8 mouse cellular contexts compared by ENCODE assay signal in the genomic region with DNA sequence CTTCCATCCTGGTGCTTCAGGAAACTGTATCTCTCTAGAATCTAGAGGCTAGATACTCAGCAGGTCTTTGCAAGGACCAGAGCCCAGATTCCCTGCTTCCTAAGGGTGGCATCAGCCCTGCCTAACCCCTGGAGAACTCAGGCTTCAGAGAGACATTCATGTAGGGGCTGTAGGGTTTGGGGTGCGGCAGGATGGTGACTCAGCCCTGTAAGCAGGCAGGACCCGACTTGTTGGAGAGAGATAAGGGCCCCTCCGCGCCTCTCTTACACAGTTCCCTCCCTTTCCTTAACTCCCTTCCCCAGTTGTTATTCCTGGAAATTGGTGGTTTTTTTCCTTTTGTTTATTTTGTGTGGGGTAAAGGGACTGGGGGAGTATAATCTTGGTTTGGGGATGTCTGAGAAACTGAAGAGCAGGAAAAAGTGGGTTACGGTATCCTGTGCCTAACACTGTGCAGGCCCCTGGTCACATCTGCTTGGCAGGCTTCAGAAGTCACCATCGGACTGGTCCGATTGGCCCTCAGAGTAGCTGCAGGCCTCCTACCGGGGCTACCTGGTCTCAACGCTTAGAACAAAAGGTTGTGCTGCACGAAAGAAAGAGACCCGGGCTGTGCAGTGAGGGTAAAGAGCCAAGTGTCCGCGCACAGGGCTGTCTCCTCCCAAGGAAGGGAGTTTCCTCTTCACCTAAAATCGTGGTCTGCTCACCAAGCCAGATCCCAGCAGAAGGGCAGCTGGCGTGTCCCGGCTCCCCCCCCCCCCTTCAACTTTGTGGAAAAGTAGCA. TPM values are rescaled to one million over a fixed set of nuclear protein-coding genes. Genes with fewer than 3 reads are reported as not detected.
A peak's percentile ranks its signal among the peaks of the same experiment; 100 is the strongest.
DNase-seq lines count a peak whose midpoint lies in the region; ATAC-seq and TF ChIP-seq lines count a peak whose summit lies in the region.

No protein-coding gene starts in this region.

- 12% methylated on average over 16 of the region's 16 CpGs for WGBS in lung, postnatal 0 days
- 10% methylated on average over 16 of the region's 16 CpGs for WGBS in forebrain, embryonic 13.5 days
- 1% methylated on average over 16 of the region's 16 CpGs for WGBS in liver, embryonic 14.5 days (ENCODE audit: insufficient replicate concordance)
- 8% methylated on average over 16 of the region's 16 CpGs for WGBS in stomach, embryonic 15.5 days
- WGBS in cerebellum, adult 2 months = 32% methylated on average over 16 of the region's 16 CpGs

- H3K9me3 ChIP-seq in lung, postnatal 0 days (ENCODE audit: low read length) = 0 out of 2 replicates have a peak, but pooled peaks cover 5% of the 10 kb centered on the region
- no peaks in the 10 kb centered on the region for H3K9me3 ChIP-seq in forebrain, embryonic 13.5 days (replicated peaks)
- no peaks in the 10 kb centered on the region; the same call in 1 of the 2 replicates for H3K9me3 ChIP-seq in liver, embryonic 14.5 days (ENCODE audit: control insufficient read depth, low read length)
- no peaks in the 10 kb centered on the region for H3K9me3 ChIP-seq in stomach, embryonic 15.5 days

- H3K4me3 ChIP-seq in lung, postnatal 0 days (ENCODE audit: low read depth, low read length) = peak overlapping the region; percentile 40
- peak overlapping the region; percentile 37 for H3K4me3 ChIP-seq in forebrain, embryonic 13.5 days
- peak overlapping the region; percentile 77 to 88 for H3K4me3 ChIP-seq in liver, embryonic 14.5 days (ENCODE audit: insufficient read depth in 1 of 2, low read depth in 2 of 2, low read length in 2 of 2)
- H3K4me3 ChIP-seq in stomach, embryonic 15.5 days (replicated peaks) = peak overlapping the region; percentile 38
- H3K4me3 ChIP-seq in cerebellum, adult 2 months (replicated peaks; ENCODE audit: insufficient read depth, low read depth, low read length) = no peak overlapping the region

- peak; percentile 18 for DNase-seq in lung, postnatal 0 days (ENCODE audit: low spot score)
- DNase-seq in lung, postnatal 14 days = no peak
- peak; percentile 84 to 89 (median 87) for DNase-seq in liver, embryonic 14.5 days (ENCODE audit: low read depth in 3 of 3, low spot score in 3 of 3)
- DNase-seq in cerebellum, adult 2 months = no peak
- no peak for DNase-seq in thymus, adult 18-20 months
- DNase-seq in gastrocnemius, adult 8-10 months (ENCODE audit: low spot score in 2 of 2) = no peak

- no peak overlapping the region for H3K9ac ChIP-seq in lung, postnatal 0 days (replicated peaks; ENCODE audit: low read depth)
- no peak overlapping the region for H3K9ac ChIP-seq in forebrain, embryonic 13.5 days
- peak overlapping the region; percentile 81 for H3K9ac ChIP-seq in liver, embryonic 14.5 days (replicated peaks)
- H3K9ac ChIP-seq in stomach, embryonic 15.5 days = 0 out of 2 replicates have a peak overlapping the region, but pooled peaks have one; percentile 19

- H3K36me3 ChIP-seq in lung, postnatal 0 days (ENCODE audit: insufficient read depth, low read length) = no peaks in the 10 kb centered on the region
- H3K36me3 ChIP-seq in forebrain, embryonic 13.5 days (ENCODE audit: poor library complexity, severe bottlenecking) = no peaks in the 10 kb centered on the region
- no peaks in the 10 kb centered on the region for H3K36me3 ChIP-seq in liver, embryonic 14.5 days (replicated peaks; ENCODE audit: control insufficient read depth, insufficient read depth, low read depth)
- no peaks in the 10 kb centered on the region for H3K36me3 ChIP-seq in stomach, embryonic 15.5 days

- H3K27me3 ChIP-seq in lung, postnatal 0 days (replicated peaks; ENCODE audit: insufficient read depth, low read length) = peaks cover 9% of the 10 kb centered on the region; the same call in 1 of the 2 replicates
- H3K27me3 ChIP-seq in forebrain, embryonic 13.5 days = peaks cover 72% of the 10 kb centered on the region
- peaks cover 4% of the 10 kb centered on the region for H3K27me3 ChIP-seq in liver, embryonic 14.5 days (ENCODE audit: control insufficient read depth, insufficient read depth, low read length)
- peaks cover 9% of the 10 kb centered on the region; the same call in 1 of the 2 replicates for H3K27me3 ChIP-seq in stomach, embryonic 15.5 days (replicated peaks)
- H3K27me3 ChIP-seq in cerebellum, adult 2 months (ENCODE audit: control insufficient read depth, insufficient read depth, low read length) = no peaks in the 10 kb centered on the region; the same call in 1 of the 2 replicates

- TF ChIP-seq POLR2A in cerebellum, adult 2 months (IDR thresholded peaks at IDR 0.05; ENCODE audit: borderline replicate concordance, insufficient read depth, low read length) = no peak

- TF ChIP-seq EP300 in lung, postnatal 0 days (IDR thresholded peaks at IDR 0.05) = no peak
- peak; percentile 91 for TF ChIP-seq EP300 in liver, embryonic 14.5 days (IDR thresholded peaks at IDR 0.05; ENCODE audit: low read depth)

- H3K4me2 ChIP-seq in lung, postnatal 0 days (replicated peaks; ENCODE audit: low read depth, low read length) = peak overlapping the region; percentile 61
- peak overlapping the region; percentile 63 for H3K4me2 ChIP-seq in forebrain, embryonic 13.5 days
- H3K4me2 ChIP-seq in liver, embryonic 14.5 days (ENCODE audit: low read depth) = peak overlapping the region; percentile 92
- peak overlapping the region; percentile 81 for H3K4me2 ChIP-seq in stomach, embryonic 15.5 days

- H3K27ac ChIP-seq in lung, postnatal 0 days (ENCODE audit: low read length) = no peak overlapping the region
- H3K27ac ChIP-seq in forebrain, embryonic 13.5 days = no peak overlapping the region
- H3K27ac ChIP-seq in liver, embryonic 14.5 days = peak overlapping the region; percentile 97
- H3K27ac ChIP-seq in stomach, embryonic 15.5 days = peak overlapping the region; percentile 74
- no peak overlapping the region for H3K27ac ChIP-seq in cerebellum, adult 2 months (ENCODE audit: insufficient read depth, low read length)

- TF ChIP-seq CTCF in lung, postnatal 0 days (IDR thresholded peaks at IDR 0.05) = no peak
- no peak for TF ChIP-seq CTCF in liver, embryonic 14.5 days (IDR thresholded peaks at IDR 0.05; ENCODE audit: low read depth)
- no peak for TF ChIP-seq CTCF in cerebellum, adult 2 months (IDR thresholded peaks at IDR 0.05; ENCODE audit: borderline replicate concordance, insufficient read depth, low read depth, low read length)

- H3K4me1 ChIP-seq in lung, postnatal 0 days (ENCODE audit: insufficient read depth, low read depth, low read length) = peaks cover 8% of the 10 kb centered on the region; the same call in 1 of the 2 replicates
- peaks cover 21% of the 10 kb centered on the region for H3K4me1 ChIP-seq in forebrain, embryonic 13.5 days
- peaks cover 57 to 61% of the 10 kb centered on the region in 2 experiments for H3K4me1 ChIP-seq in liver, embryonic 14.5 days (replicated peaks; ENCODE audit: control insufficient read depth in 2 of 2, insufficient read depth in 2 of 2, low read length in 1 of 2)
- peaks cover 14% of the 10 kb centered on the region for H3K4me1 ChIP-seq in stomach, embryonic 15.5 days
- H3K4me1 ChIP-seq in cerebellum, adult 2 months (ENCODE audit: control insufficient read depth, insufficient read depth, low read length) = no peaks in the 10 kb centered on the region

- ATAC-seq in lung, postnatal 0 days = peak; percentile 19; the same call in 1 of the 2 replicates
- no peak for ATAC-seq in forebrain, embryonic 13.5 days
- ATAC-seq in liver, embryonic 14.5 days (ENCODE audit: insufficient read depth) = peak; percentile 84
- peak; percentile 85 for ATAC-seq in stomach, embryonic 15.5 days (ENCODE audit: insufficient read depth, low FRiP score, low read depth)

RNA-seq across cellular contexts. Expression of a gene that starts 4.1 kb away (rescaled TPM):
- polyA plus RNA-seq in lung, postnatal 0 days (2015; fragmentation: Nextera tagmentation; extraction: Ambion mirVana) = 2.6 and 2.8 TPM in 2 replicates
- 0.97 and 0.98 TPM in 2 replicates for polyA plus RNA-seq in forebrain, embryonic 13.5 days (2015; fragmentation: Nextera tagmentation; extraction: Ambion mirVana)
- 18.7 and 21.5 TPM in 2 replicates for polyA plus RNA-seq in liver, embryonic 14.5 days (2012; rRNA removed)
- polyA plus RNA-seq in liver, embryonic 14.5 days (2014; fragmentation: Nextera tagmentation; extraction: Ambion mirVana) = 51.0 and 51.5 TPM in 2 replicates
- 24.5 and 25.3 TPM in 2 replicates for polyA plus RNA-seq in stomach, embryonic 15.5 days (2015; fragmentation: Nextera tagmentation; extraction: Ambion mirVana)
- 0.80 and 0.92 TPM in 2 replicates for polyA plus RNA-seq in cerebellum, adult 2 months (2012; rRNA removed)
- total RNA-seq in gastrocnemius, adult 8-10 months (2022) = not detected

RNA-seq across cellular contexts. Expression of a gene that starts 49.3 kb away (rescaled TPM):
- 77.7 and 85.6 TPM in 2 replicates for polyA plus RNA-seq in lung, postnatal 0 days (2015; fragmentation: Nextera tagmentation; extraction: Ambion mirVana)
- polyA plus RNA-seq in forebrain, embryonic 13.5 days (2015; fragmentation: Nextera tagmentation; extraction: Ambion mirVana) = 188 and 203 TPM in 2 replicates
- 16.5 and 49.6 TPM in 2 replicates for polyA plus RNA-seq in liver, embryonic 14.5 days (2012; rRNA removed)
- polyA plus RNA-seq in liver, embryonic 14.5 days (2014; fragmentation: Nextera tagmentation; extraction: Ambion mirVana) = 184 and 198 TPM in 2 replicates
- polyA plus RNA-seq in stomach, embryonic 15.5 days (2015; fragmentation: Nextera tagmentation; extraction: Ambion mirVana) = 202 and 224 TPM in 2 replicates
- 29.1 and 33.2 TPM in 2 replicates for polyA plus RNA-seq in cerebellum, adult 2 months (2012; rRNA removed)
- 10 to 100 TPM; 36.4 to 44.5 (median 39.9) TPM for total RNA-seq in gastrocnemius, adult 8-10 months (2022)

RNA-seq across cellular contexts. Expression of a gene that starts 49.4 kb away (rescaled TPM):
- polyA plus RNA-seq in lung, postnatal 0 days (2015; fragmentation: Nextera tagmentation; extraction: Ambion mirVana) = 64.0 and 64.4 TPM in 2 replicates
- 107 and 111 TPM in 2 replicates for polyA plus RNA-seq in forebrain, embryonic 13.5 days (2015; fragmentation: Nextera tagmentation; extraction: Ambion mirVana)
- 9.7 and 15.2 TPM in 2 replicates for polyA plus RNA-seq in liver, embryonic 14.5 days (2012; rRNA removed)
- polyA plus RNA-seq in liver, embryonic 14.5 days (2014; fragmentation: Nextera tagmentation; extraction: Ambion mirVana) = 29.6 and 34.4 TPM in 2 replicates
- polyA plus RNA-seq in stomach, embryonic 15.5 days (2015; fragmentation: Nextera tagmentation; extraction: Ambion mirVana) = 59.3 and 60.5 TPM in 2 replicates
- 144 and 162 TPM in 2 replicates for polyA plus RNA-seq in cerebellum, adult 2 months (2012; rRNA removed)
- 10 to 100 TPM; 62.2 to 64.5 (median 63.4) TPM for total RNA-seq in gastrocnemius, adult 8-10 months (2022)

Comparison
In these comparisons a context has a peak if more than half of its experiments do, and no peak if none do; other contexts are left out.
1. DNase-seq: peak in lung, postnatal 0 days (single experiment) and liver, embryonic 14.5 days (3 of 3); none in lung, postnatal 14 days (single experiment), cerebellum, adult 2 months (0 of 2), thymus, adult 18-20 months (0 of 2) and gastrocnemius, adult 8-10 months (0 of 2).
2. H3K27ac ChIP-seq: peak in liver, embryonic 14.5 days (single experiment) and stomach, embryonic 15.5 days (single experiment); none in lung, postnatal 0 days (single experiment), forebrain, embryonic 13.5 days (single experiment) and cerebellum, adult 2 months (single experiment).
3. H3K9ac ChIP-seq: peak in liver, embryonic 14.5 days (single experiment) and stomach, embryonic 15.5 days (single experiment); none in lung, postnatal 0 days (single experiment) and forebrain, embryonic 13.5 days (single experiment).
4. Peak in every context shown above with its lines, with median percentiles within 50 percentile points of each other: H3K4me2 ChIP-seq.